Mouse (Mus musculus) thymus, postnatal 14 days (tissue): ENCODE measurements around the gene Trim63.
"Not testable (repeated sequence)": the region's sequence is repeated elsewhere in the genome, so short reads cannot be mapped to it uniquely, and the experiment has no call there.

Source experiments
- DNase-seq: peaks from one replicate; pipeline ENCODE4 v3.0.0; 2021

Trim63 gene

DNA sequence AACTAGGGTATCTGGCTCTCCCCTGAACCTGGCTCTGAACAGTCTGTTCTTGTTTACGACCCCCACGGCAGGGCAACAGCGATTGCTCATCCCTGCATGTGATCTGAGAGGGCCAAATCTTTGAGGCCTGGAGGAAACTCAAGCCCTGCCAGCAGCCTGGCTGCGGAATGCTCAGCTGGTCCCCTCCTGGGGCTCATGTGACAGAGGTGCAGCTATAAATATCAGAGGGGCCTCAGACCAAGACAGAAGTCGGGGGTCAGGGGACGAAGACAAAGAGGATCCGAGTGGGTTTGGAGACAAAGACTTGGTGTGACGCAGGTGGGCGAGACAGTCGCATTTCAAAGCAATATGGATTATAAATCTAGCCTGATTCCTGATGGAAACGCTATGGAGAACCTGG, at the start of gene Trim63:
Trim63 (plus strand) TSS at position 245 of the 400 bp plus-strand sequence.
- DNase-seq: no peak

DNA sequence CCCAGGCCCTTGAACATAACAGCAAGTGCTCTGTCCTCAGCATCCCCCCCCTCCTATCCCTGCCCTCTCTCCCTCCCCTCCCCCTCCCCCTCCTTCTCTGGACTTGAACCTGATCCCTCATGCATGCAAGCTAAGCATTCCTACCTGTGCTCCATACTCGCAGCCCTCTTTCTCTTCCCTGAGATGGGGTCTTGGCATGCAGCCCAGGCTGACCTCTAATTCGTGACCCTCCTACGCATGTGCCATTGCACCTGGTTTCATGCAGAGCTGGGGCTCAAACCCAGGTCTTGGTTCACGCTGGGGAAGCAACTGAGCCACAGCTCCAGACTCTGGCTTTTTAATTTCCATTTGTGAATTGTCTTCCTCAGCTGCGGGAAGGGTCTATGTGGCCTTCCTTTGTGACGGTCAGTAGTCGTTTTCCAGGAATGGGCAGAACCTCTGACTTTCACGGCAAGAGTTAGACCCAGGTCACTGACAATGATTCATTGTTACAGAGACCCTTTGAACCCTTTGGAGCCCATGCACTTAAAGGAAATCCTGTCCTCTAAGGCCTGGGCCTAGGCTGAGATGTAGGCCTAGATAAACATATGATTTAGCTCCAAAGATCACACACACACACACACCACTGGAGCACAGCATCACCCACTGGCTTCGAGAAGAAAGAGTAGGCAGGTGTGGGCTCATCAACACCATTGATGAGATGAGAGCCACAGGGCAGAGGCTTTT, 48.9 kb upstream of the Trim63 start:
- DNase-seq: no peak

DNA sequence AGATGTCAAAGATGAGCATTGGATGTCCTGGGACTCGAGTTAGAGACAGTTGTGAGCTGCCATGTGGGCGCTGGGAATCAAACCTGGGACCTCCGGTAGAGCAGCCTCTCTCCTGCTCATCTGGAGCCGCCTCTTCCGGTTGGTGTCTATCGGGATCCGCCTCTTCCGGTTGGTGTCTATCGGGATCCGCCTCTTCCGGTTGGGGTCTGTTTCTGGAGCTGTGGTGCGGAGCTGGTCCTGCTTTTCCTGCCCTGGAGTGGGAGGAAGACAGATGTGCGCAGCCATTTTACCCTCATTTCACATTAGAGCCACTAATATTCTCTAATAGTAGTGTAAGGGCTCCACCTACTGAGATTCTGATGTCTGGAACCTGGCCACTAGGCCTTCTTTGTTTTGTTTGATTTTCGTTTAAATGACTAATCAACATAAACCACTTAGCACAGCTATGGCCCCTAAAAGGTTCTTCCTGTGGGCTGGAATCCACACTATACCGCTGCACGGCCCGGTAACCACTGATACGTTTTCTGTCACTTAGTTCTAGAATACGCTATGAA, 46.7 kb upstream of the Trim63 start:
- no peak for DNase-seq

DNA sequence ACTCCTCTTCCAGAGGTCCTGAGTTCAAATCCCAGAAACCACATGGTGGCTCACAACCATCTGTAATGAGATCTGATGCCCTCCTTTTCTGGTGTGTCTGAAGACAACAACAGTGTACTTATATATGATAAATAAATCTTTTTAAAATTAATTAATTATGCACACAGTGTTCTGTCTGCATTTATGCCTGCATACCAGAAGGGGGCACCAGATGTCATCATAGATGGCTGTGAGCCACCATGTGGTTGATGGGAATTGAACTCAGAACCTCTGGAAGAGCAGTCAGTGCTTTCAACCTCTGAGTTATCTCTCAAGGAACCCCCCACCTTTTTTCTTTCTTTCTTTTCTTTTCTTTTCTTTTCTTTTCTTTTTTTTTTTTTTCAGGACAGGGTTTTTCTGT, 45.3 kb upstream of the Trim63 start:
- DNase-seq: not testable (repeated sequence)

DNA sequence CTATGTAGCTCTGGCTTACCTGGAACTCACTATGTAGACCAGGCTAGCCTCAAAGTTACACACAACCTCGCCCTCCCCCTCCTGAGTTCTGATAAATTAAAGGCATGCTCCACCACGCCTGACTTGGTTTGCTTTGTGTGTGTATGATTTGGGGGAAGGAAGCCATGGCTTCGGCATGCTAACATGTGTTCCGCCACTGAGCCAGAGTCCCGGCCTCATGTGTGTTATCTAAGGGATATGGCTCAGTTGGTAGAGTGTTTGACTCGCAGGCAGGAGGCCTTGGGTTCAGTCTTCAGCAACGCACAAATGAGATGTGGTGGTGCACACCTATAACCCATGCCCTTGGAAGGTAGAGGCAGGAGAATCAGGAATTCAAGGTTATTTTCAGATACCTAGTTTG, 42.9 kb upstream of the Trim63 start:
- DNase-seq: no peak

DNA sequence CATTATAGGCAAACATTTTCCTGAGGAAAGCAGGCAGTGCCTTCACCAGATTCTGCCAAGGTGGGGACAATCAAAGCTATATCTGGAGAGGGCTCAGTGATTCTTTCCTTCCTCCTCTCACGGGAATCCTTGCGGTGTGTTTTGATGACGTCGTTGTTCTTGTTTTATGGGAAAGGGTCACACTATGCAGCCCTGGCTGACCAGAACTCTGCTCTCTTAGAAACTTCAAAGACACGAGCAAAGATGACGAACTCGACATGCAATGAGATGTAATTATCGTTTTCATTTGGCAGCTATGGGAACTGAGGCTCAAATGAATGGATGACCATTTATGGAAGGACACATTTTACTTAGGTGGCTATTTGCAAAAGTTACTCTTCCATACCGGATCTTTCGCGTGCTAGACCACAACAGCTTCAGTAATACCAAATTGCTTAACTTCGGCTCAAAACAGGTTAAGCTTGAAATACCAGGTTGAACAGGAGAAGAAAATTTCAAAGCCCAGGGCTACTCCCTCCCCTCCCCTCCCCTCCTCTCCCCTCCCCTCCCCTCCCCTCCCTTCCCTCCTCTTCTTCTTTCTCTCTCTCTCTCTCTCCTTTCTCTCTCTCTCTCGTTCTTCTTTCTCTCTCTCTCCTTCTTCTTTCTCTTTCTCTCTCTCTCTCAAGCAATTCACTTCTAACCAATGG, 42.0 kb upstream of the Trim63 start:
- DNase-seq: no peak

DNA sequence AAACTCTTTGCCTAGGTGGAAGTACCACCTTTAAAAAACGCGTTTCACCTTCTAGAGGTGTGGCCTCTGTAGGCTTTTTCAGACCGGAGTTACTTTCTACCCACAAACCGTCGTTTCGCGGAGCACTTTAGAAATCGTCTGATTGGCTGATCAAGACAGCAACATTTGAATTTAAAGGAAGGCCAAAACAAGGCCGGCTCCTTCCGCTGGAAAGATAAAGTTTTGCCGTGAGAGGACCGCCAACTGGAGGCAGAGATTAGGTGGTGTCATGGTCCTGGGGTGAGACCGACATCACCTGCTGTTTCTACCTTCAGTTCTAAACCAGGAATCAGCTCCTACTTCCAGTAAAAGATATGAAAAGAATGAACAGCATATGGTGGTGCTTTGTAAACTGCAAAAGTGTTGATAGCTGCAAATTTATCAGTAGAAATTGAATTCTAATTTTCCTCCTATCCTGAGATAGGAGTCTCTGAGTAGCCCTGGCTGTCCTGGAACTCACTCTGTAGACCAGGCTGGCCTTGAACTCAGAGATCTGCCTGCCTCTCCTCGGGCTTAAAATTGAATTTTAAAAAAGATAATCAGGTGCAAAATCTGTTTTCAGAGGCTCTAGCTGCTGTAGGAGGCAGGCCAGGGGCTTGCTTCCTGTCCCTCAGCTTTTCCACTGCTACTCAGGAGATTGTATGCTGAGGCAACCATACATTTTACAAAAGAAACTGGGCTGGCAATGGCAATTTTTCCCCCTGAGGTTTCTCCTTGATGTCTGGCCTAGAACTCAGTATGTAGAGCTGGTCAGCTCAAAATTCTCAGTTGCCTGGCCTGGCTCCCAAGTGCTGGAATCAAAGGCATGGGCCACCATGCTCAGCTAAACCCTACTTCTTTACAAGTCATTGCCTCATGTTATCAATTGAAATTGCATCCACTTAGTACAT, 41.2 kb upstream of the Trim63 start:
- DNase-seq: peak; percentile 80

DNA sequence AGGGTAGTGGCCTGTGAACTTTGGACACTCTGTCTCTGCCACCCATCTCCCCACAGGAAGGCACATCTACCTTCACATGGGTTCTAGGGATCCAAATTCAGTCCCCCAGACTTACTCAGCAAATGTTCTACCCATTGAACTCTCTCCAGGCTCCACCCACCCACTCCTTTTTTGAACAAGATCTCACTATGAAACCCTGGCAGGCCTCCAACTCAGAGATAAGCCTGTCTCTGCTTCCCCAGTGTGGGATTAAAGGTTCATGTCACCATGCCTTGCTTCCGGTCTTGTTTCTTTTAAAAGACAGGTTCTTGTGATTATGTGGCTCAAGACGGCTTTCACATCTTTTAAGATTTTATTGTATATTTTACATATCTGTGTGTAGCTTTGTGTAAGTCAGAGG, 30.0 kb upstream of the Trim63 start:
- DNase-seq: no peak

DNA sequence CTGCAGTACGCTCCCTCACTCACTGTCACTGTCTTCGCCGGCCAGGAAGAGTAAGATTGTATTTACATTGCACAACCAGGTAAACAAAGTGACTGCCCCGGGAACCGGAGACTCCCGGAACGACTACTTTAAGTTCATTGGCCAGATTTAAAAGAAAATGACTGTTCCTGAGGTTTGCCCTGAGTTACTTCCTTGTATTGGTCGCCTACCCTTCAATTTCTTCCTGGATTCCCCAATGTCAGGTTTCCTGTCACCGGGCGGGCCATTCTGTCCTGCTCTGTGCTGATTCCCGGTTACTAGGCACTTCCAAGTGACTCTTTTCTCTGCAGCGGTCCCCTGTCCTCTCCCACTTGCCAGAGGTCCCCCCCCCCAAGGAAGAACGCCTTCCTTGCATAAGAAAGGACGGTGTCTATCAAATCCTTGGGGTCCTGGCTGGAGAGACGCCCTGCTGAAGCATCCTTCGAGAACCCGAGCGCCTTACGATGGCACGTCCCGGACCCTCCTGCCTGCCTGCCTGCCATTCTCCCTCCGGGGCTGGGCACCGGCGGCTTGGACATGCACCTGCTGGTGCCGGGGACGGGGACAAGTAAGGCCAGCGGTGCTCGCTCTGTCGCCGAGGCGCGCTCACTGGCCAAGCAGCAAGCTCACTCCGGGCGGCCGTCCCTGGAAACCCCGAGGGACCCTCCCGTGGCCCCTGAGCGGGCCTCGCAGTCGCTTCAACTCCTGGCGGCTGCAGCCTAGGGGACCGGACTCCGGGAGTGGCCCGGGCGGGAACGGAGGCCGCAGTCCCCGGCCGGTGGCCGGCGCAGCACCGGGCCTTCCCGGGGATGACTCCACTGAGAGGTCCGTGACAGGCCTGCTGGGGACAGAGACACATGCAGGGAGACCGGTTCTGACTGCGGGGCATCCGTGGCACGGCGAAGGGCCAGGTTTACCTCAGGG, 28.4 kb upstream of the Trim63 start:
- DNase-seq: no peak

DNA sequence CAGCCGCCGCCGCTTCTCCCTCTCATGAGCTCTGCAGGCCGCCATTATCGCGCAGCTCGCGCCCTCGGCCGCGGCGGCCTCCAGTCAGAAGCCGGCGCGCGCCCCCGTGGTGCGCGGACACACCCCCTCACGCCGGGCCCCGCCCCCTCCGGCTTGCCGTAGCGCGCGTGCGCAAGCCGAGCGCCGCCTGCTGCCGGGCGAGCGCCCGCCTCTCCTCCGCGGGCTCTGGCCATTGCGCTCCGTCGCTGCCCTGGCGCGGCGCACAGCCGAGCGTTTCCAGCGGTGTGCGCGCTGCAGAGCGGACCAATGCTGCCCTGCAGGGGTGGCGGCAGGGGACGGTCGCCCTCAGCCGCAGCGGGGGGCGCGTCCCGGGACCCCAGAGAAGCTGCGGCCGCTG, 27.8 kb upstream of the Trim63 start:
- peak; percentile 98 for DNase-seq

DNA sequence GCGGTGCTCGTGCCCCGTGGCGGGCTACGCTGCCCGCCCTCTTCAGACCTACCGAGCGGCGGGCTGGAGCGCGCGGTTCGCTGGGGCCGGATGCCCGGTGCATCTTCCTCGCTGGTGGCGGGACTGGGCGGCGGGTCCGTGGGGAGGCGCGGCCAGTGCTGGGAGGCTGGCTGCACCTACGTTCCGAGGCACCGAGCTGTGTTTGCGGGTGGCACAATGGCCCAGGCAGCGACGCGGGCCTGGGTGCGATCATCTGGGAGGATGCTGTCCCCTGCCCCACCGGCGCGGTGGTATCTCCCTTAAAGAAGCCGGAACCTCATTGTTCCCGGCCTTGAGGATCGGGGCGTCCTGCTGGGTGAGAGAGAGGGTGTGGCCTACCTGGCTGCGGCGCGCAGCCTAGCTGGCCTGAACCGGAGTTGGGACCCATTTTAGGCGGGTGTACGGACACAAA, 27.3 kb upstream of the Trim63 start, which contains the start of gene Pdik1l:
Pdik1l (minus strand) TSS at position 321 of the 451 bp plus-strand sequence.
- peak; percentile 89 for DNase-seq

DNA sequence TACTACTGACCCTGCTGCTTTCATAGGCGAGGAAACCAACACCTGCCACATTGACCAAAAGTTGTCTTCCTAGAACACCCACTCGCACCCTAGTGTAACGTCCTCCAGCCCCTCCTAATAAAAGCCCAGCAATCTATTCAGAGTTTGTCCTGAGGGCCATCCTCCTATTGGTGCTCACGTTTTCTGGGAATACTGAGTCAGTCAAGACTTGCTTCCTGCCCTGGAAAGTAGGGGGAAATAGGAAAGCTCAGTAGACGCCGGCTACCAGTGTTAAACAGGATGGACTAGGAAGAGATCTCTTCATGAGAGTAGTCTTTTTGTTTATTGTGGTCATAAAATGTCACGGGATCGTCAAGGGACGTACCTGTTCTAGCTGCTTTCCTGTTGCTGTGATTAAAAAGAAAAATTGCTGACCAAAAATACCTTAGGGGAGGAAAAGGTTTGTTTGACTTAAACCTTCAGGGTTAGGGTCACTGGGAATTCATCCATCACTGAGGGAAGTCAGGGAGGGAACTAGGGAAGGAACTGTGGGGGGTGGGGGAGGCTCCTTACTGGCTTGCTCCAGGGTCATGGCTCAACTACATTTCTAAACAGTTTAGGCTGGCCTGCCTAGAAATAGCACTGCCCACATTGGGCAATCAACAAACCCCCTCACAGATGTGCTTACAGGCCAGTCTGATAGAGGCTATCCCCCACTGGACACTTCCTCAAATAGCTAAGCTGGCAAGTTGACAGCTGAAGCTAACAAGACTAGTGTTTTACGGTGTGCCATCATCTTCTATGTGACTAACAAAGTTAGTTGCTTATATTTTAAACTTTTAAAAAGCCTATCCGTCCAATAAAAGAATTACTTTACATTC, 26.3 kb upstream of the Trim63 start:
- no peak for DNase-seq

DNA sequence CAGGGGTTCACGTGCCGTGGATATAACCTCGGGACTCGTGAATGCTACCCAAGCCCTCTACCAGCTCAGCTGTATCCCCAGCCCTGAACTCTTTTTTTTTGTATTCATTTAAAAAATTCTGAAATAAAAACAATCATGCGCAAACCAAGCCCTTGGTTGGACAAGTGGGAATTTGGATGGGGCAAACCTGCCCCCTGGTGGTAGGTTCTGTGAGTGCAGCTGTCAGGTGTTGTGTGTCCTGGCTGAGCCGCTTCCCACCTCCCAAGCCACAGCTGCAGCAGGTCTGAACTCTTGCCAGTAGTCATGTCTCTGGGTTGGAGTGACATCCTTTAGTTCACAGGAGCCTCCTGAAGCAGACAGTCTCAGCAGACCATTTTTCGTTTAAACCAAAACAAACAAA, 22.9 kb upstream of the Trim63 start:
- peak; percentile 85 for DNase-seq

DNA sequence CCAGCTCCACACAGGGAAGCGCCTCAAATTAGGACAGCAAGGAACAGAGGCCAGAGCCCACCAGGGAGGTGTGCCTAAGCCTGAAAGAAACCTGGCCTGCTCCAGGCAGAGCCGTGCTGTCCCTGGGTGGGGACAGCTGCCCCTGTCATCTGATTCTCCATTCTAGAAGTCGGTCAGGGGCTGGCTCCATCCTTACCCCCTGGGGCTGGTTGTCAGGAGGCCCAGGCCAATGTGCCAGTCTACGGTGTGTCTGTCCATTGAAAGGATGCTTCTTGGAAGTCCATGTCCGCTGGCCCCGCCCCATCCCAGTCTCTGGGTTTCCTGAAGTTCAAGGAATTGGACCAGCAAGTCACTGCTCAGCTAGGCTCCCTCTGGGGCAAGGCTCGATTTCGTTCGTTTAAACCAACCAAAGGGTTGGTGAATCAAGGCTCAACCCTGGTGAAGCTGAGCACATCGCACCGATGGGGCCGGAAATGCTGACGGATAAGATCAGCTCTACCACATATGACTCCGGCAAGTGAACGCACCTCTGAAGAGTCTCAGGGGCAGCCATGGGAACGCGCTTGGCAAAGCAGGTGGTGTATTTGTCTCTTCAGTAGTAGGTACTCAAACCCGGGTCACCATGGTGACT, 21.7 kb upstream of the Trim63 start:
- no peak for DNase-seq

DNA sequence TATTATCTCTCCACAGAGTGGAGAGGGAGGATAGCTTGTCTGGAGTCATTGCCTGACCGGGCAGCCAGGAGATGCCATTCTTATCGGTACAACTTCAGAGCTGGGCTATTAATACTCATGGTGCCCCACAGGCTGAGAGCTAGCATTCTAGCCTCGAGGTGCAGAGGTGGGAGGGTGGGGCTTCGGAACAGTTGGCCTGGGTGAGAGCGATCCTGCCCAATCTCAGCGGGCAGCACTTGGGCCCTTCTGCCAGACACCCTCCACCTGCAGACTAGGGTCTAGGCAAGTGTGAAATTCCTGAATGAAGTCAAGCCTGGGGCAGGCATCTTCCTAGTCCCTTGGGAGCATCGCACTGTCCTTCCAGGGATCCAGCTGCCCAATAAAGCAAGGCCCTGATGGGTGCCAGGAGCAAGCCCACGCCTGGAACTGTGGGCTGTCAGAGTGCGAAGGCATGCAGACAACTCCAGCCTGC, 21.2 kb upstream of the Trim63 start:
- DNase-seq: no peak

DNA sequence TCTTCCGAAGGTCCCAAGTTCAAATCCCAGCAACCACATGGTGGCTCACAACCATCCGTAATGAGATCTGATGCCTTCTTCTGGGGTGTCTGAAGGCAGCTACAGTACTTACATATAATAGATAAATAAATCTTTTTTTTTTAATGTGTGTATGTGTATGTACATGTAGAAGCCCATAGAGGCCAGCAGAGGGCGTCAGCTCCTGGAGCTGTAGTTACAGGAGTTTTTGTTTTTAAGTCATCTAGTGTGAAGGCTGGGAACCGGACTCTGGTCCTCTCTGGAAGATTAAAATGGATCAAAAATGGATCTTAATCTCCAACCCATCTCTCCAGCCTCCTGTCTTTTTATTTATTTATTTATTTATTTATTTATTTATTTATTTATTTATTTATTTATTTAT, 18.8 kb upstream of the Trim63 start:
- not testable (repeated sequence) for DNase-seq

DNA sequence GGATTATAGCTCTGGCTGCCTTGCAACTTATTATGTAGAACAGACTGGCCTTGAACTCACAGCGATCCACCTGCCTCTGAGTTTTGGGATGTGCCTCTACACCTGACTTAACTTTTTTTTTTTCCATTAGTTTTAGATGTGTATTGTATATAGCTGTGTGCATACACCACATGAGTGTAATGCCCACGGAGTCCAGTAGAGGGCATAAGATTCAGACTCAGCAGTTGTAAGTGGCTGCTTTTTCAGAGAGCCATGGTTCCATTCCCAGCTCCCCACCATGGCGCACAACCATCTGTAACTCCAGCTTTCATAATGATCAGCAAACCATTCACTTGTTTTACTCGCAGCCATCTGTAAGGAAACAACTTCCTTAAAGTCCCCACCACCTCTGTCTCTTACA, 18.4 kb upstream of the Trim63 start:
- no peak for DNase-seq

DNA sequence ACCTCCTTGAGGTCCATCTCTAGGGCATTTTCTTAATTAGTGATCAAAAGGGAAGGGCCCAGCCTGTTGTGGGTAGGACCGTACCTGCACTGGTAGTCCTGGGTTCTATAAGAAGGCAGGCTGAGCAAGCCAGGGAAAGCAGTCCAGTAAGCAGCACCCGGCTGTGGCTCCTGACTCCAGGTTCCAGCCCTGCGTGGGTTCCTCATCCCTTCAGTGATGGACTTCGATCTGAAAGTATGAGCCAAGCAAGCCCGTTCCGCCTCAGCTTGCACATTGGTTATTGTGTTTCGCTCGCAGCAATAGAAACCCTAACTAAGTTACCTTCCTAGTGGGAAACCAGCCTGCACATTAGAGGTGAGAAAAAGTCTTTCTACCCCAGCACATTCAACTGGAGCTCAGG, 17.6 kb upstream of the Trim63 start:
- no peak for DNase-seq

DNA sequence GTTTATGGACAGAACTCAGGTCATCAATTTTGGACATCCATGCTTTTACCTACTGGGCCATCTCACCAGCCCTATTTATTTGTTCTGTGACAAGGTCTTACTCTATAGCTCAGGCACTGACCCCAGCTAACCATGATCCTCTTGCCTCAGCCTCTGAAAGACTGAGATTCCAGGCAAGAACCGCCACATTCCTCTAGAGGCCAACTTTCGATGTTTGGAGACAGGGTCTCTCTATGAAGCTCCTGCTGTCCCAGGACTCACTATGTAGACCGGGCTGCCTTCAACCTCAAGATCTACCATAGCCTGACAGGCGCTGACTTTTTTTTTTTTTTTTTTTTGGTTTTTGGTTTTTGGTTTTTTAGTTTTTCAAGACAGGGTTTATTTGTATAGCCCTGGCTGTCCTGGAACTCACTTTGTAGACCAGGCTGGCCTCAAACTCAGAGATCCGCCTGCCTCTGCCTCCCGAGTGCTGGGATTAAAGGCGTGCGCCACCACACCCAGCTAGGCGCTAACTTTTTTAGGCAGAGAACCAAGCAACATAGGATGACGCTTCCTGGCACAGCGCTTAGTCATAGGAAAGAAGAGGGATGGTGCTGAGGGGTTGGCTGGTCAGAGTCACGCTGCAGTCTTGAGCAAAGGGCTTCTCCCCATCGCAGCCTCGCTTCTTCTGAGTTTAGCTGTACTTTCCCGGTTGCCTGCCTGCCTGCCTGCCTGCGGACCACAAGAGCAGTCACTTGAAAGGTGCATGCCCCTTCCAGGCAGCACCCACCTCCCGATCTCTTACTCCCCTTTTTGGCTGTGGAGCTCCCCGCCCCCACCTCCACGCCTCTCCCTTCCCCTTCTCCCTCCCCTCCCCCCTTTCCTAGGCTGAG, 16.1 kb upstream of the Trim63 start:
- DNase-seq: no peak
